Mouse (Mus musculus) kidney, adult 2 months (tissue): ENCODE measurements at regions not wholly inside any gene's neighbourhood (a gene's known extent, or its start where the extent isn't known, plus 50 kb on each side); places are given as distances from the start of the nearest gene placed in this dataset.

ENCODE experiments used
- CTCF ChIP-seq: fragments of 200-500 bp; conservative IDR thresholded peaks from 2 replicates; pipeline ENCODE4 v1.5.1; 2011; ENCODE audit warnings: low read depth, mild to moderate bottlenecking, control low read depth, low read length, moderate library complexity, mixed read lengths; ENCODE audit not compliant: insufficient read depth, insufficient read length
- POLR2A ChIP-seq: fragments of 200-500 bp; IDR thresholded peaks from one replicate; pipeline ENCODE4 v1.6.1; 2011; ENCODE audit warnings: low read depth, low read length, control low read depth

GRCm38 (mm10) chr17:14114856-14115255 is 55.5 kb upstream of the Gm7358 start:
- TF ChIP-seq CTCF = no peak
- TF ChIP-seq POLR2A = no peak
